Mouse (Mus musculus) stomach, embryonic 16.5 days (tissue): ENCODE data around the gene Ifnar2. TPM values are rescaled to one million over a fixed set of nuclear protein-coding genes. Genes with fewer than 3 reads are reported as not detected.

Experiments
- ATAC-seq: fragments of 200-750 bp; cut with Nextera tagmentation; 2 replicates; pipeline ENCODE4 v1.8.0; 2017; ENCODE audit warnings: moderate number of reproducible peaks, moderate TSS enrichment; ENCODE audit not compliant: insufficient read depth, low FRiP score
- H3K27ac ChIP-seq: fragments of 300-500 bp; sonication (generic); 2 replicates; pipeline ENCODE4 v1.5.1; 2014; ENCODE audit warnings: low read length
- H3K27me3 ChIP-seq: fragments of 300-500 bp; sonication (generic); 2 replicates; pipeline ENCODE4 v1.6.1; 2014; ENCODE audit warnings: low read length, control low read depth, mixed read lengths; ENCODE audit not compliant: control insufficient read depth, insufficient read depth
- H3K36me3 ChIP-seq: fragments of 300-500 bp; sonication (generic); 2 replicates; pipeline ENCODE4 v1.6.1; 2014; ENCODE audit warnings: low read length; ENCODE audit not compliant: control insufficient read depth, insufficient read depth
- H3K4me1 ChIP-seq: fragments of 300-500 bp; sonication (generic); 2 replicates; pipeline ENCODE4 v1.6.1; 2014; ENCODE audit warnings: low read length, control low read depth, mixed read lengths; ENCODE audit not compliant: control insufficient read depth, insufficient read depth
- H3K4me2 ChIP-seq: fragments of 300-500 bp; sonication (generic); 2 replicates; pipeline ENCODE4 v1.6.1; 2014; ENCODE audit warnings: low read depth, low read length, mixed read lengths
- H3K4me3 ChIP-seq: fragments of 300-500 bp; sonication (generic); replicated peaks from 2 replicates; pipeline ENCODE4 v1.5.1; 2014; ENCODE audit warnings: mild to moderate bottlenecking, low read length
- H3K9ac ChIP-seq: fragments of 300-500 bp; sonication (generic); 2 replicates; pipeline ENCODE4 v1.6.1; 2014; ENCODE audit warnings: low read length
- H3K9me3 ChIP-seq: fragments of 300-500 bp; sonication (generic); replicated peaks from 2 replicates; pipeline ENCODE4 v1.6.1; 2016; ENCODE audit warnings: low read length, control low read depth; ENCODE audit not compliant: control insufficient read depth
- WGBS: fragments of 180-500 bp; shearing (Covaris S2); extraction: QIAGEN DNeasy Blood & Tissue Kit; methylation state at CpG from one replicate; pipeline ENCODE4 v1.1.7; 2014; 5-methylcytosine and 5-hydroxymethylcytosine counted together
- polyA plus RNA-seq: library from polyadenylated mRNA; unstranded; fragments of >200 nt; fragmentation: Nextera tagmentation; extraction: Ambion mirVana; gene quantifications from 2 replicates; pipeline ENCODE4 v1.2.1, GENCODE M21; 2015

Ifnar2 gene
- polyA plus RNA-seq, 1 experiment from 2014 or later: 51.3 TPM

DNA sequence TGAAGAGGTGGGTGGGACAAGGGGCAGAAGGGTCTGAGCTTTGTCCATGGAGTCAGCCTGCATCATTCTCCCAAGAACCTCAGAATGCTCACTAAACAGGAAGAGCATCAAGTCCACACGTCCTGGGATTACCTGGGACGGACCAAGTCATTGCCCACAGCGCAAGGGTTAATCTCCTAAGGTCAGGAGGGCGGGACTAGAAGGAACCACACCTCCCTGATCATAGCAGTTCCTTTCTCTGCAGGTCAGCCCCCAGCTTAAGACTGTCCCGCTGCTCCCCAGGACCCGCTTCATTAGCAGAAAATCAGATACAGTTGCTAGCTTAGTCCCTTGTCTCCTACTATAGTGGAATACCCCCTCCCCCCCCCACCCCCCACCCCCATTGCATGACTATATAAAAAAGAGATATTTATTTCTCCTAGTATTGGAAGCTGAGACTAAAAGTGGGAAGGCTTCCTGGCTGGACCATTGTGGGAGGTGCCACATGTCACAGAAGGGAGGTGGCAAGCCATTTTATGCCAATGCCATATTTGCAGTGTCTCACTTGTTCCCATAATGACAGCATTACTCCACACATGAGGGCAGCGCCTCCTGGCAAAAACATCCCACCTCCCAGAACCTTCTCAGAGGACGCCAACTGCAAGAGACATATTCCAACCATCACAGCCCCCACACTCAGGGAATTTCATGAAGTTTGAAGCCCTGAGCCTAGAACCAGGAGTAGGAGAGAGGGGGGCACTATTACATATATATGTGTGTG, 23.2 kb downstream of the Ifnar2 start:
- no peak for ATAC-seq
- no peak overlapping the region for H3K27ac ChIP-seq

DNA sequence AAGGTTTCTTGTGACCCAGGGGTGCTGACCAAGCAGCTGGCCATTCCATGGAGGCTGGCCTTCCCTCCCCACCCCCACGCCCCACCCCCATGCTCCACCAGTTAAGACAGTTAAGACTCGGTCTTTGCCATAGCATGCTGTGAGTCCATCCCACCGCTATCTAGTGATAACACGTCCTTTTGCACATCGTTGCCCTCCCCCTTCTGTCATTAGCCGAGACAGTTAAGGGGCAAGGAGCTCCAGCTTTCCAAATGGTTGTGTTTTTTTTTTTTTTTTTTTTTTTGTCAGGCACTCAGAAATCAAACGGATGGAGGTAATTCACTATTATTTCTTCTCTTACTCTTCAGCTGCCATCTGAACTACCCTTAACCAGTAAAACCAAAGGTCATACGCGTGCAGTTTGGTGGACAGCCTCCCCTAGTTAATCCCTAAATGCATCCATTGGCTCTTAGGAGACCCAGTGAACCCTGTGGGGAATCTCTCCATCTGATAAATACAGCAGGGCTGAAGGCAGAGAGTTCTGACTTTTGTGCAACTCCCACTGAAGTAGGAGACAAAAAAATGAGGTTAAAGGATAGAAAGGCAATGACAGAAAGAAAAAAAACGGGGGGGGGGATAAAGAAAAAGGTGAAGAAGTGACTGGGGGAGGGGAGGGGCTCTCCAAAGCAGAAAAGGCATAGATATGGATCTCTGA, 24.4 kb downstream of the Ifnar2 start:
- 75% methylated on average over 10 of the region's 10 CpGs for WGBS
- Histone ChIP-seq H3K27me3 (no peaks in the 10 kb centered on the region), H3K4me3 (no peak overlapping the region), H3K9ac (no peak overlapping the region), H3K4me2 (no peak overlapping the region), H3K4me1 (peaks cover 4% of the 10 kb centered on the region; the same call in 1 of the 2 replicates), H3K27ac (no peak overlapping the region), H3K36me3 (peaks cover 8% of the 10 kb centered on the region; the same call in 1 of the 2 replicates), H3K9me3 (no peaks in the 10 kb centered on the region)
- ATAC-seq: no peak

More for the DNA sequence above, 23.2 kb downstream of the Ifnar2 start:
- Histone ChIP-seq H3K9me3 (no peaks in the 10 kb centered on the region), H3K4me3 (no peak overlapping the region), H3K36me3 (peaks cover 8% of the 10 kb centered on the region; the same call in 1 of the 2 replicates), H3K9ac (no peak overlapping the region), H3K27me3 (no peaks in the 10 kb centered on the region), H3K4me2 (no peak overlapping the region), H3K4me1 (peaks cover 4% of the 10 kb centered on the region; the same call in 1 of the 2 replicates)
- 65% methylated on average over 8 of the region's 8 CpGs for WGBS

DNA sequence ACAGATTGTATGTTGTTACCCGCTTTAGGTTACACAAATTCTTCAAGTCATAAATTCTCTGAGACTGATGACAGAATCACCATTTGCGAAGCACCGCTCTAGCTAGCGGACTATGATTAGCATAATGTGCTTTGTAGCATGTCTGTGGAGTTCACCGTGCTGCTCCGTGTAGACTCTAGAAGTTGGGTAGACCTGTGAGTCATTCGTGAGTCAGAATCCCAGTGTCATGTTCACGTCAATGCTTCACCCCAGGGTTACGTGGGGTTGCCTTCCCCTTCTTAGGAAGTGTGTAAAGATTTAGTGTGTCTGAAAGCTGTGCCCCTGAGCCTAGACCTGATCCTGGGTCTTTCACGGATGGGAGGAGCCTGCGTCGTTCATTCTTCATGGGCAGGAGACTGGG, 25.4 kb downstream of the Ifnar2 start:
- 87% methylated on average over 12 of the region's 12 CpGs for WGBS
- no peak for ATAC-seq

DNA sequence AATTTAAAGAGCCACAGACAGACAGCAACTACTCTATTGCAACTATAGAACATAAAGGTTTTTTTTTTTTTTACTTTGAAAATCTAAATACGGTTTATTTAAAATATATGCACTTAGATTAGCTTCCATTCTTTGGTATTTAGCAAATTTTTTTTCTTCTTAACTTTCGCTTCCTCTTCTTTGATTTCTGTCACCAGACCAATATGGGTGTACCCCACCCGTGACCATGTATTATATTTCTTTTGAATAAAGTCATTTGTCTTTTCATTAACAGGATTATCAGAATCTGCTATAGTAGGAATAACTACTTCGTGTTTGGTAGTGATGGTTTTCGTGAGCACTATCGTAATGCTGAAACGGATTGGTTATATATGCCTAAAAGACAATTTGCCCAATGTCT, 26.4 kb downstream of the Ifnar2 start:
- Histone ChIP-seq H3K27me3 (no peaks in the 10 kb centered on the region), H3K4me2 (no peak overlapping the region), H3K27ac (no peak overlapping the region), H3K9ac (no peak overlapping the region), H3K36me3 (no peaks in the 10 kb centered on the region), H3K9me3 (no peaks in the 10 kb centered on the region), H3K4me3 (no peak overlapping the region), H3K4me1 (peaks cover 4% of the 10 kb centered on the region; the same call in 1 of the 2 replicates)
- no peak for ATAC-seq
- WGBS: 93% methylated on average over 7 of the region's 7 CpGs

More for the DNA sequence above, 25.4 kb downstream of the Ifnar2 start:
- H3K9ac ChIP-seq: no peak overlapping the region
- H3K4me3 ChIP-seq: no peak overlapping the region
- peaks cover under 1% of the 10 kb centered on the region; the same call in 1 of the 2 replicates for H3K36me3 ChIP-seq
- H3K9me3 ChIP-seq: no peaks in the 10 kb centered on the region
- H3K27ac ChIP-seq: no peak overlapping the region
- H3K4me2 ChIP-seq: no peak overlapping the region
- no peaks in the 10 kb centered on the region for H3K27me3 ChIP-seq
- H3K4me1 ChIP-seq: peaks cover 4% of the 10 kb centered on the region; the same call in 1 of the 2 replicates

DNA sequence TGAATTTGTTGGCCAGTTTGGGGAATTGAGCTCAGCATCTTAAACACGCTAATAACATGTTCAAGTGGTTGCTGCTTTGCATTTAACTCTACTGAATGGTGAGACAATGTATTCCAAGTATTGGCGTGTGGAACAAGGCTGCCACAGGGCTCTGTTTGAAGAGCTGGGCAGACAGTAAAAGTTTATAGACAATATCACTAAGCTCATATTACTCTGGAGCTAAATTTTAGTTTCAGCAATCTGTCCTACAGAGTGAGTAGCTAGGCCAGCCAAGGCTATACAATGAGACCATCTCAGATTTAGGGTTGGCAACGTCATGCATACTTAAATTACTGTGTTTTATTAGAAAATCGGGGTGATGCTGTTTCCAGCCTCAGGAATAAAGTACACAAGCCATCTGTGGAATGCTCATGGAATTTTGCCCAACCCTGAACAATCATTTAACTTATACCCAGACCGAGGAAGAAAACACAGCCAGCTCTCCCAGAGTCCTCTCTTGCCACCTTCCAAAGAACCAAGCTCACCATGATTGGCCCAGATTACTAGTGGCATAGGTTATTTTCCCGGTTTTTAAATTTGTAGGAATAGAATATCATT, 29.1 kb downstream of the Ifnar2 start:
- no peak overlapping the region for H3K4me2 ChIP-seq
- H3K9me3 ChIP-seq: no peaks in the 10 kb centered on the region
- 75% methylated on average over 6 of the region's 6 CpGs for whole genome bisulfite sequencing
- ATAC-seq: no peak
- H3K4me1 ChIP-seq: peaks cover 4% of the 10 kb centered on the region; the same call in 1 of the 2 replicates
- no peak overlapping the region for H3K9ac ChIP-seq
- H3K36me3 ChIP-seq: no peaks in the 10 kb centered on the region
- no peaks in the 10 kb centered on the region for H3K27me3 ChIP-seq
- H3K4me3 ChIP-seq: no peak overlapping the region
- no peak overlapping the region for H3K27ac ChIP-seq

DNA sequence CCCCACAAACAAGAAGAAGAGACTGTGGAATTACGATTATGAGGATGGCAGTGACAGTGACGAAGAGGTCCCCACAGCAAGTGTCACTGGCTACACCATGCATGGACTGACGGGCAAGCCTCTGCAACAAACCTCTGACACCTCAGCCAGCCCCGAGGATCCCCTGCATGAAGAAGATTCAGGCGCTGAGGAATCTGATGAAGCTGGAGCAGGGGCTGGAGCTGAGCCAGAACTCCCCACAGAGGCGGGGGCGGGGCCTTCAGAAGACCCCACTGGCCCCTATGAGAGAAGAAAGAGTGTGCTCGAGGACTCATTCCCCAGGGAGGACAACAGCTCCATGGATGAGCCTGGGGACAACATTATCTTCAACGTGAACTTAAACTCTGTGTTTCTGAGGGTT, 31.2 kb downstream of the Ifnar2 start:
- WGBS: 75% methylated on average over 9 of the region's 9 CpGs
- ATAC-seq: no peak

DNA sequence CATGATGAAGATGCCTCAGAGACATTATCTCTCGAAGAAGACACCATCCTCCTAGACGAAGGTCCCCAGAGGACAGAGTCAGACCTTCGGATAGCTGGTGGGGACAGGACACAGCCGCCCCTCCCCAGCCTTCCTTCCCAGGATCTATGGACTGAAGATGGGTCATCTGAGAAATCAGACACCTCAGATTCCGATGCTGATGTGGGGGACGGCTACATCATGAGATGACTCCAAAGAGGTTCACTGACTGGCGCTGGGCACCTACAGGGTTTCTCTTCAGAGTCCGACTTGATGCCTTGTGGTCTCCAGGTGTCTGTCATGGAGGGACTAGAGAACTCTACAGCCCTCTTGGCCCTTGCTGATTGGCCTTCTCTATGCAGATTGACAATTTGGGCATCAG, 31.6 kb downstream of the Ifnar2 start:
- no peaks in the 10 kb centered on the region for H3K27me3 ChIP-seq
- no peaks in the 10 kb centered on the region for H3K9me3 ChIP-seq
- 92% methylated on average over 8 of the region's 8 CpGs for WGBS
- peaks cover 10% of the 10 kb centered on the region for H3K4me1 ChIP-seq
- no peak overlapping the region for H3K4me2 ChIP-seq
- no peak overlapping the region for H3K27ac ChIP-seq
- no peak overlapping the region for H3K9ac ChIP-seq
- no peak overlapping the region for H3K4me3 ChIP-seq
- no peak for ATAC-seq
- no peaks in the 10 kb centered on the region for H3K36me3 ChIP-seq

More for the DNA sequence above, 31.2 kb downstream of the Ifnar2 start:
- no peaks in the 10 kb centered on the region for H3K36me3 ChIP-seq
- H3K9me3 ChIP-seq: no peaks in the 10 kb centered on the region
- no peak overlapping the region for H3K4me3 ChIP-seq
- H3K4me1 ChIP-seq: peaks cover 8% of the 10 kb centered on the region
- no peaks in the 10 kb centered on the region for H3K27me3 ChIP-seq
- H3K27ac ChIP-seq: no peak overlapping the region
- H3K9ac ChIP-seq: no peak overlapping the region
- H3K4me2 ChIP-seq: no peak overlapping the region

DNA sequence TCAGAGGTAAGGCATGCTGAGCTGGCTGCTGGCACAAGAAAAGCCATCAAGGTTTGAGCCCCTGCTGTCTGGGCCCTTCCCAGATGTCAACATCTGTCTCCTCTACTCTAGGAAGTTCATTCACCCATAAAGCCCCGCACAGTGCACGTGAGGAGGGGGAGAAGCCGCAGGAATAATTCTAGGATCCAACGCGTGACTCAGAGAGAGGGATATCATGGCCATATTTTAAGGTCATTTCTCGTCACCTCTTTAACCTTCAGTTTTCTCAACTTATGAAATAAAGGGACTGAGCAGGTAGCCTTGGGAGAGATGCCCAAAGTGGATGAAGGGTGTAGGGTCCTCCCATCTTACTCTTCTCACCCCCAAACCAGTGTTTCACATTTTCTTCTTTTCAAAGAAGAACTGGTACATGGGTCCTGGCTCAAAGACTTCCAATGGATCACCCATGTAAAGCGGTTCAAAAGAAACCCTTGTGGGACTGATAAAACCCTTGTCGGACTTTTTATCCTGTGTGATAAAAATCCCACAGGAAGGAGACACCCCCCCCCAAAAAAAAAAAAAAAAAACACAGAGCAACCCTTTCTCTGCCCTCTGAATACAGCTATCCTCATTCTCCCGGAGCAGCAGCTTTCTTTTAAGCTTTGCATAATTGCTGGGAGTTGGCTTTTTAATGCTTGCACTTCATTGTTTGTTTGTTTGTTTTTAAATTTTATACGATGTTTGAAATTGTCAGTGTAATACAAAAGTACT, 32.4 kb downstream of the Ifnar2 start:
- Histone ChIP-seq H3K27ac (peak overlapping the region; percentile 83), H3K4me2 (peak overlapping the region; percentile 77), H3K4me1 (peaks cover 10% of the 10 kb centered on the region), H3K9me3 (no peaks in the 10 kb centered on the region), H3K36me3 (no peaks in the 10 kb centered on the region), H3K9ac (no peak overlapping the region; the same call in 1 of the 2 replicates), H3K4me3 (no peak overlapping the region), H3K27me3 (no peaks in the 10 kb centered on the region)
- 75% methylated on average over 10 of the region's 10 CpGs for WGBS
- ATAC-seq: no peak
